9 mouse cellular contexts compared by ENCODE assay signal in the genomic region with DNA sequence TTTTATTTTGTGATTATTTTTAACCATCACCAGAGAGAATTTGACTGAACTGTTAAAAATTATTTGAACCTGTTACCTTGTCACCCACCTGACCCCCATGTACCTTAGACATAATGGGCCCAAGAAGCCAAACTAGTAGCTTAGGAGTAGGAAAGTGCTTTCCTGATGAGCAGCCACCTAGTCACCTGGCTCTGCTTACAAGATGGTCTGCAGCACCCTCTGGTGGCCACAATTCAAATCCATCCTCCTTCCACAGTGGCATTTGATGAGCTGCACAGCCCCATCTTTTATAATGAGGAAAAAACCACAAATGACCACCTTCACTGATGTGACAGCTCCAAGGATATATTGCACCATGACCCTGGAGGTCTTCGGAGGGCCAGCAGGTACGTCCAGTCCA. TPM values are rescaled to one million over a fixed set of nuclear protein-coding genes. Genes with fewer than 3 reads are reported as not detected.
DNase-seq lines count a peak whose midpoint lies in the region; ATAC-seq lines count a peak whose summit lies in the region.
"Had no signal": no experiment of that assay in that cellular context is flagged by ENCODE, and none has a peak within 500 bp of the region (broad histone marks: within the 10 kb centered on the region; RNA-seq: fewer than 3 reads in every experiment).

No protein-coding gene starts in this region.

- no peaks in the 10 kb centered on the region for H3K4me1 ChIP-seq in liver, embryonic 12.5 days
- peaks cover 8% of the 10 kb centered on the region; the same call in 1 of the 2 replicates for H3K4me1 ChIP-seq in hindbrain, embryonic 13.5 days (replicated peaks)
- H3K4me1 ChIP-seq in midbrain, embryonic 11.5 days (ENCODE audit: control insufficient read depth, insufficient read depth, low read length): no peaks in the 10 kb centered on the region
- H3K4me1 ChIP-seq: embryonic facial prominence, embryonic 15.5 days had no signal

- H3K27me3 ChIP-seq in liver, embryonic 12.5 days (replicated peaks): no peaks in the 10 kb centered on the region
- no peaks in the 10 kb centered on the region for H3K27me3 ChIP-seq in hindbrain, embryonic 13.5 days
- no peaks in the 10 kb centered on the region for H3K27me3 ChIP-seq in midbrain, embryonic 11.5 days (ENCODE audit: control insufficient read depth, insufficient read depth, low read length)
- H3K27me3 ChIP-seq: embryonic facial prominence, embryonic 15.5 days had no signal

- no peak overlapping the region for H3K4me3 ChIP-seq in liver, embryonic 12.5 days
- no peak overlapping the region for H3K4me3 ChIP-seq in hindbrain, embryonic 13.5 days
- no peak overlapping the region for H3K4me3 ChIP-seq in midbrain, embryonic 11.5 days (ENCODE audit: low read depth, low read length)
- H3K4me3 ChIP-seq: embryonic facial prominence, embryonic 15.5 days had no signal

- 80% methylated on average over 2 of the region's 2 CpGs for WGBS in liver, embryonic 12.5 days (ENCODE audit: insufficient replicate concordance)
- 76% methylated on average over 2 of the region's 2 CpGs for WGBS in hindbrain, embryonic 13.5 days
- 89% methylated on average over 2 of the region's 2 CpGs for WGBS in midbrain, embryonic 11.5 days

- ATAC-seq in liver, embryonic 12.5 days: no peak
- ATAC-seq in hindbrain, embryonic 13.5 days (ENCODE audit: low FRiP score): peak; percentile 69
- peak; percentile 59; the same call in 1 of the 2 replicates for ATAC-seq in midbrain, embryonic 11.5 days (ENCODE audit: low FRiP score)

- H3K9ac ChIP-seq in liver, embryonic 12.5 days: no peak overlapping the region
- H3K9ac ChIP-seq in hindbrain, embryonic 13.5 days: no peak overlapping the region
- no peak overlapping the region for H3K9ac ChIP-seq in midbrain, embryonic 11.5 days (ENCODE audit: low read length)
- H3K9ac ChIP-seq: embryonic facial prominence, embryonic 15.5 days had no signal

- H3K4me2 ChIP-seq in liver, embryonic 12.5 days: no peak overlapping the region
- no peak overlapping the region for H3K4me2 ChIP-seq in hindbrain, embryonic 13.5 days
- no peak overlapping the region for H3K4me2 ChIP-seq in midbrain, embryonic 11.5 days
- H3K4me2 ChIP-seq: embryonic facial prominence, embryonic 15.5 days had no signal

- H3K27ac ChIP-seq in liver, embryonic 12.5 days: no peak overlapping the region
- H3K27ac ChIP-seq in hindbrain, embryonic 13.5 days: no peak overlapping the region
- H3K27ac ChIP-seq in midbrain, embryonic 11.5 days (ENCODE audit: low read depth, low read length): no peak overlapping the region
- H3K27ac ChIP-seq: embryonic facial prominence, embryonic 15.5 days had no signal

- H3K36me3 ChIP-seq in liver, embryonic 12.5 days: peaks cover 61% of the 10 kb centered on the region
- H3K36me3 ChIP-seq in hindbrain, embryonic 13.5 days: peaks cover 38% of the 10 kb centered on the region
- H3K36me3 ChIP-seq in midbrain, embryonic 11.5 days (ENCODE audit: control insufficient read depth, insufficient read depth, low read length): peaks cover 5% of the 10 kb centered on the region; the same call in 1 of the 2 replicates

- peak; percentile 35 for DNase-seq in liver
- peak; percentile 35 to 47 for DNase-seq in adrenal gland, adult 18-20 months (ENCODE audit: low spot score in 2 of 2)
- DNase-seq in embryo, embryonic 11 days: peak; percentile 66
- peak; percentile 44 to 84 for DNase-seq in layer of hippocampus, postnatal 25 days (ENCODE audit: extremely low spot score in 1 of 2, low spot score in 1 of 2)
- peak; percentile 91 for DNase-seq in midbrain, embryonic 11.5 days (ENCODE audit: low spot score, missing footprints)
- DNase-seq in testis, postnatal 10 days (ENCODE audit: low spot score): peak; percentile 77

- H3K9me3 ChIP-seq in liver, embryonic 12.5 days (replicated peaks): no peaks in the 10 kb centered on the region
- no peaks in the 10 kb centered on the region for H3K9me3 ChIP-seq in hindbrain, embryonic 13.5 days
- no peaks in the 10 kb centered on the region for H3K9me3 ChIP-seq in midbrain, embryonic 11.5 days (ENCODE audit: control insufficient read depth, low read length)
- H3K9me3 ChIP-seq: embryonic facial prominence, embryonic 15.5 days had no signal

RNA-seq across cellular contexts. Expression of a gene that starts 50.5 kb away (rescaled TPM):
- 9.7 and 10.3 TPM in 2 replicates for polyA plus RNA-seq in liver, embryonic 12.5 days (2016; fragmentation: Nextera tagmentation; extraction: Ambion mirVana)
- 10 to 100 TPM; 24.6 to 27.5 TPM for total RNA-seq in adrenal gland, adult 18-20 months (2021)
- polyA plus RNA-seq in hindbrain, embryonic 13.5 days (2015; fragmentation: Nextera tagmentation; extraction: Ambion mirVana): 28.5 and 29.3 TPM in 2 replicates
- 10 to 100 TPM; 55.5 to 62.6 TPM for total RNA-seq in layer of hippocampus, postnatal 25 days (2021)
- 28.4 and 28.9 TPM in 2 replicates for polyA plus RNA-seq in midbrain, embryonic 11.5 days (2014; fragmentation: Nextera tagmentation; extraction: Ambion mirVana)

Comparison
In these comparisons a context has a peak if more than half of its experiments do, and no peak if none do; other contexts are left out.
1. DNase-seq: peak in every context shown above with its lines; median percentile 91 in midbrain, embryonic 11.5 days; 77 in testis, postnatal 10 days; 66 in embryo, embryonic 11 days; 64 in layer of hippocampus, postnatal 25 days; 41 in adrenal gland, adult 18-20 months; 35 in liver.